Mouse (Mus musculus) cerebellum, adult 2 months (tissue): ENCODE results near the gene Prrg2.
A peak's percentile ranks its signal among the peaks of the same experiment; 100 is the strongest.

ENCODE experiments used
- CTCF ChIP-seq: fragments of 200-500 bp; IDR thresholded peaks from 2 replicates; pipeline ENCODE4 v1.5.1; 2011; ENCODE audit warnings: low read depth, mild to moderate bottlenecking, control low read depth, low read length, moderate library complexity, borderline replicate concordance; ENCODE audit not compliant: insufficient read depth
- POLR2A ChIP-seq: fragments of 200-500 bp; IDR thresholded peaks from 2 replicates; pipeline ENCODE4 v1.6.1; 2011; ENCODE audit warnings: low read length, control low read depth, borderline replicate concordance; ENCODE audit not compliant: insufficient read depth

- peak; percentile 73 for TF ChIP-seq CTCF
- TF ChIP-seq POLR2A = no peak
These were observed 5.5 kb upstream of the Prrg2 start for GRCm38 (mm10) chr7:45068000-45068318.
